Mouse (Mus musculus): ENCODE data around the gene Col15a1.

GRCm38 (mm10) chr4:47178261-47178961 is 29.6 kb upstream of the Col15a1 start:
- no peak for TF ChIP-seq CTCF (IDR thresholded peaks at IDR 0.05; ENCODE audit: extremely low read depth, insufficient read depth, insufficient read length, insufficient replicate concordance)
- no peak for TF ChIP-seq POLR2A (IDR thresholded peaks at IDR 0.05; ENCODE audit: low read depth, low read length)
